Mouse (Mus musculus): Measurements from ENCODE around the gene Setd5. TPM values are rescaled to one million over a fixed set of nuclear protein-coding genes. Genes with fewer than 3 reads are reported as not detected.
A peak's percentile ranks its signal among the peaks of the same experiment; 100 is the strongest.

Gene Setd5
- polyA plus RNA-seq, 1 experiment from 2014 or later, result 58.7 TPM

DNA sequence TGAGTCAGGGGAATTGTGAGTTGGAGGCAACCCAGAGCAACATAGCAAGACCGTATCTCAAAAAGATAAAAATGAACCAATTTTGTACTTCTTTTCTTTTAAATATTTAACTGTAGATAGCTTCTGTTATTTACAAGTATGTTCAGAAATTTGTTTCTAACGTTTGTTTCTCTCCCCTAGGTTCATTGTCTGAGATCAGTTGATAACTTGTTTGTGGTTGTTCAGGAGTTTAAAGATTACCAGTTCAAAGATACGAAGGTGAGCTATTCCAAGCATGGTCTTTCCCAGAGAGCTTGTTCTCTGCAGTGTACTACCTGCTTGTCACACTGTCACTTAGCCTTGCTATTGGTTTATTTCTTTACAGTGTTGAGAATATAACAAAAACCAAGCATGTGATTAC, 28.0 kb upstream of the Setd5 start:
- peaks cover 52% of the 10 kb centered on the region for H3K36me3 ChIP-seq (replicated peaks; ENCODE audit: control insufficient read depth, insufficient read depth)
- H3K9me3 ChIP-seq (ENCODE audit: control insufficient read depth, low read length), result no peaks in the 10 kb centered on the region
- no peak overlapping the region for H3K9ac ChIP-seq
- WGBS, result 91% methylated on average over 3 of the region's 3 CpGs
- no peaks in the 10 kb centered on the region for H3K27me3 ChIP-seq (ENCODE audit: control insufficient read depth, insufficient read depth, low read length)
- no peak overlapping the region for H3K4me2 ChIP-seq (replicated peaks)
- H3K27ac ChIP-seq, result no peak overlapping the region
- no peak overlapping the region for H3K4me3 ChIP-seq (replicated peaks; ENCODE audit: low read length)
- DNase-seq (ENCODE audit: low spot score) (no peak), ATAC-seq (ENCODE audit: low FRiP score) (no peak)
- H3K4me1 ChIP-seq (replicated peaks; ENCODE audit: control insufficient read depth, insufficient read depth, low read length), result peaks cover 24% of the 10 kb centered on the region

DNA sequence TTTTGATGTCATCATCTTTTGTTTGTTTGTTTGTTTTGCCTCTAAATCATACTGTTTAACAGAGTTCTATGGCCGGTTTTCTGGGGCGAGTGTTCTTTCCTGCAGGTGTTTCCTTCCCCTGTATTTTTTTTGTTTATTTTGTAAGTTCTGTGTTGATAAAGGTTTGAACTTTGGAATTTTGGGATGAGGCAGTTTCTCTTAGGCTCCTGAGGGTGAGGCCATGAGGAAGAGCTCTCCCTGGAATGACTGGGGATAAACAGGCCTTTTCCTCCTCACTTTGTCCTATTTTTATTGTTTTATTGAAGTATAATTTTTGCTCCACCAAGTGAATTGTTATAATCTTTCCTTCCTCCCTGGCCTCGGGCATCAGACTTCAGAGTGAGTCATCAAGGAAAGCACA, 24.2 kb upstream of the Setd5 start:
- no peak for DNase-seq (ENCODE audit: low spot score)
- Histone ChIP-seq H3K27me3 (ENCODE audit: control insufficient read depth, insufficient read depth, low read length) (no peaks in the 10 kb centered on the region), H3K4me1 (replicated peaks; ENCODE audit: control insufficient read depth, insufficient read depth, low read length) (0 out of 2 replicates have a peak, but pooled peaks cover 5% of the 10 kb centered on the region), H3K36me3 (replicated peaks; ENCODE audit: control insufficient read depth, insufficient read depth) (peaks cover 89% of the 10 kb centered on the region), H3K4me2 (replicated peaks) (no peak overlapping the region), H3K27ac (no peak overlapping the region), H3K4me3 (replicated peaks; ENCODE audit: low read length) (no peak overlapping the region), H3K9me3 (ENCODE audit: control insufficient read depth, low read length) (no peaks in the 10 kb centered on the region), H3K9ac (no peak overlapping the region)
- no peak for ATAC-seq (ENCODE audit: low FRiP score)
- 89% methylated on average over 3 of the region's 3 CpGs for whole genome bisulfite sequencing

DNA sequence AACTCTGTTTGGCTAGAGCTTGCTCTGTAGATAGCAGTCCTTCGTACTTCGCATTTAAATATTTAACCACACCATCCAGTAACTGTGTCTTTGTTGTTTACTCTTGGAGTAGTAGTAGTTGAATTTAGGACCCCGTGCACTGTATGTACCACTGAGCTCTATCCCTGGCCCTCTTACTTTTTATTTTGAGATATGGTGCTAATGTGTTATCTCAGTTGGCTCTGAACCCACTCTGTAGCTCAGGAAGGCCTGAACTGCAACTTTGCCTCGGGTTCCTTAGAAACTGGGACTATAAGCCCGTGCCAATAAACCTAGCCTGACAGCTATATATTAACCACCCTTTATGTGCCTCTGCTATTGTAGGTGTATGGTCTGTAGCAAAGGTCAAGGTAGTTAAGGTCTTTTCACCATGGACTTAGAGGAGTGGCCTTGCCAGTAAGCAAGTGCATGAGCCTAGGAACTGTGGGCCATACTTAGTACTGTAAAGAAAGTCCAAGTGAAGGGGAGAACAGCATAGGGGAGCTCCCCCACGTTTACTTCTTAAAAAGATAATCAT, 22.5 kb upstream of the Setd5 start:
- Histone ChIP-seq H3K4me3 (replicated peaks; ENCODE audit: low read length) (no peak overlapping the region), H3K27me3 (ENCODE audit: control insufficient read depth, insufficient read depth, low read length) (no peaks in the 10 kb centered on the region), H3K27ac (no peak overlapping the region), H3K9ac (no peak overlapping the region), H3K4me1 (replicated peaks; ENCODE audit: control insufficient read depth, insufficient read depth, low read length) (no peaks in the 10 kb centered on the region), H3K36me3 (replicated peaks; ENCODE audit: control insufficient read depth, insufficient read depth) (peaks cover 86% of the 10 kb centered on the region), H3K4me2 (replicated peaks) (no peak overlapping the region), H3K9me3 (ENCODE audit: control insufficient read depth, low read length) (no peaks in the 10 kb centered on the region)
- WGBS, result 92% methylated on average over 6 of the region's 6 CpGs
- ATAC-seq (ENCODE audit: low FRiP score), result no peak
- no peak for DNase-seq (ENCODE audit: low spot score)

DNA sequence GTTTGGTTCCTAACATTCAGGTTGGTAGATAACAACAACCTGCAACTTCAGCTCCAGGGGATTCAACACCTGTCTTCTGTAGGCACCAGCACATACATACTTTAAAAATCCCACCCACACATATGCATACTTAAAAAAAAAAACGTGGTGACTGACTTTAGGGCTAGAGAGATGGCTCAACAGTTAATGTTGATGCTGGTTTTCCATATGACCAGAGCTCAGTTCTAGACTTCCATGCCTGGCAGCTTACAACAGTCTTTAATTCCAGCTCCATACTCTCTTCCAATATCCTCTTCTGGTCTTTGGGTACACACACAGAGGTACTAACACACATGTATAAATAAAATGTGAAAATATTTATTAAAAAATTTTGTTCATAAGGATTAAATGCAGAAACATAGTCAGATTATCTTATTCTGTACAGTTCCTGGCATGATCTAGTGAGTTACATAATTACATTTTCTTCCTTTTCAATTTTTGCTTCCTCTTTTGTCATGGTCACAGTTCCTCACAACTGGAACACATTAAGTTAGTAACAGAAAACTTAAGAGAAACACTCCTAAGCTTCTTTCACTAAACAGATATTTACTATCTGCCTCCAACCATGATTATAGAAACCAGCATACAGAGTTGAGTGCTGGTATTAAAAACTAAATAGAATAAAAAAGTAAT, 16.1 kb upstream of the Setd5 start:
- DNase-seq (ENCODE audit: low spot score) (no peak), ATAC-seq (ENCODE audit: low FRiP score) (no peak)
- Histone ChIP-seq H3K9ac (no peak overlapping the region), H3K4me2 (replicated peaks) (no peak overlapping the region), H3K4me3 (replicated peaks; ENCODE audit: low read length) (no peak overlapping the region), H3K4me1 (replicated peaks; ENCODE audit: control insufficient read depth, insufficient read depth, low read length) (no peaks in the 10 kb centered on the region), H3K27me3 (ENCODE audit: control insufficient read depth, insufficient read depth, low read length) (no peaks in the 10 kb centered on the region), H3K36me3 (replicated peaks; ENCODE audit: control insufficient read depth, insufficient read depth) (peaks cover 96% of the 10 kb centered on the region), H3K9me3 (ENCODE audit: control insufficient read depth, low read length) (no peaks in the 10 kb centered on the region), H3K27ac (no peak overlapping the region)
- WGBS, result 85% methylated on average over 1 of the region's 1 CpGs

DNA sequence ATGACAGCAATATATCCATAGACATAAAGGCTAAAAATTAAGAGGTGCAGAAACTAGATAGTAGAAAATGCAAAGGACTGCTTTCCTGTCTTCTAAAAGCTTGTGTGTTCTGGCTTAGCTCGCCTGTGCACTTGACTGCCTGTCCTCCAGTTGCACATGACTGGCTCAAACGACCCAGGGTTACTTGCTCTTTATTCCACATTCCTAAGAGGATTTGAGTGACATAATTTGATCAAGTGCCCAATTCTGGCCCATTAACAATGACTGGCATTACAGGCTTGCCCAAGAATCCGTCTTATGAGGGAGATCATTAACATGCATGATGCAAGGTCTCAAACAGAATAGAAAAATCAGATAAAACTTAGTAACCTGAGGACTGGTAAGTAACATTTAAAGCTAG, 14.9 kb upstream of the Setd5 start:
- H3K27me3 ChIP-seq (ENCODE audit: control insufficient read depth, insufficient read depth, low read length), result no peaks in the 10 kb centered on the region
- peaks cover 96% of the 10 kb centered on the region for H3K36me3 ChIP-seq (replicated peaks; ENCODE audit: control insufficient read depth, insufficient read depth)
- H3K4me2 ChIP-seq (replicated peaks), result no peak overlapping the region
- ATAC-seq (ENCODE audit: low FRiP score) (no peak), DNase-seq (ENCODE audit: low spot score) (no peak)
- no peaks in the 10 kb centered on the region for H3K9me3 ChIP-seq (ENCODE audit: control insufficient read depth, low read length)
- H3K27ac ChIP-seq, result no peak overlapping the region
- whole genome bisulfite sequencing, result 68% methylated on average over 3 of the region's 3 CpGs
- no peak overlapping the region for H3K4me3 ChIP-seq (replicated peaks; ENCODE audit: low read length)
- no peak overlapping the region for H3K9ac ChIP-seq
- H3K4me1 ChIP-seq (replicated peaks; ENCODE audit: control insufficient read depth, insufficient read depth, low read length), result no peaks in the 10 kb centered on the region

DNA sequence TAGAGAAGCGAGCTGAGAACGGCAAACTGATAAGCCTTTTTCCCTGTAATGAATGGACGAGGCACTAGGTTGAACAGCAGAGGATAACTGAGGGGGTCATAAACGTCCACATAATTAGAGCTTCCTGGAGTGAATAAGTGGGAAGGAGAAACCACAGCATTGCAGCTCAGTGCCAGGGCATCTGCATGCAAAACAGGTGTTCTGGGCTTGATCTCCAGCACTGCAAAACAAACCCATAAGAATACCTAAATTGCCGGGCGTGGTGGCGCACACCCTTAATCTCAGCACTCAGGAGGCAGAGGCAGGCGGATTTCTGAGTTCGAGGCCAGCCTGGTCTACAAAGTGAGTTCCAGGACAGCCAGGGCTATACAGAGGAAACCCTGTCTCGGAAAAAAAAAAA, 13.8 kb upstream of the Setd5 start:
- Histone ChIP-seq H3K27me3 (ENCODE audit: control insufficient read depth, insufficient read depth, low read length) (no peaks in the 10 kb centered on the region), H3K36me3 (replicated peaks; ENCODE audit: control insufficient read depth, insufficient read depth) (peaks cover 98% of the 10 kb centered on the region), H3K4me3 (replicated peaks; ENCODE audit: low read length) (no peak overlapping the region), H3K9ac (no peak overlapping the region), H3K4me2 (replicated peaks) (no peak overlapping the region), H3K4me1 (replicated peaks; ENCODE audit: control insufficient read depth, insufficient read depth, low read length) (no peaks in the 10 kb centered on the region), H3K27ac (no peak overlapping the region), H3K9me3 (ENCODE audit: control insufficient read depth, low read length) (no peaks in the 10 kb centered on the region)
- ATAC-seq (ENCODE audit: low FRiP score), result no peak
- 93% methylated on average over 10 of the region's 10 CpGs for WGBS
- DNase-seq (ENCODE audit: low spot score), result no peak

DNA sequence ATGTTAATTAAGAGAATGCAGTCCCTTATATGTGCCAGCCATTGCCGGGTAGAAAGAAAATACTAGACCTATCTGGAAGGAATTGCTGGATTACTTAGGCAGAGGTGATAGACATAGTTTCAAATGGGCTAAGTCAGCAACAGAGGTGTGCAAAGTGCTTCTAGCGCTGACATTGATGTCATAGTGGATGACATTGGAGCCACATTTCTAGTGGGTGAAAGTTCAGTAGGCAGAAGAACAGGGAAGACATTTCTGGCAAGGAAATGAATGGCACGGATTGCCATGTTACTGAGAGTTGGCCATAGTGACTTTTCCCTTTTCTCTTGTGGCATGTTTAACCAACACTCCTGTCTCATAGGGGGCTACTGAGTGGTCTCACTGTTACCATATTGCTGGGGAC, 12.0 kb upstream of the Setd5 start:
- Histone ChIP-seq H3K4me1 (replicated peaks; ENCODE audit: control insufficient read depth, insufficient read depth, low read length) (no peaks in the 10 kb centered on the region), H3K4me2 (replicated peaks) (no peak overlapping the region), H3K9me3 (ENCODE audit: control insufficient read depth, low read length) (no peaks in the 10 kb centered on the region), H3K9ac (no peak overlapping the region), H3K27me3 (ENCODE audit: control insufficient read depth, insufficient read depth, low read length) (no peaks in the 10 kb centered on the region), H3K4me3 (replicated peaks; ENCODE audit: low read length) (no peak overlapping the region), H3K27ac (no peak overlapping the region), H3K36me3 (replicated peaks; ENCODE audit: control insufficient read depth, insufficient read depth) (peaks cover 100% of the 10 kb centered on the region)
- ATAC-seq (ENCODE audit: low FRiP score) (no peak), DNase-seq (ENCODE audit: low spot score) (no peak)
- 89% methylated on average over 3 of the region's 3 CpGs for WGBS

DNA sequence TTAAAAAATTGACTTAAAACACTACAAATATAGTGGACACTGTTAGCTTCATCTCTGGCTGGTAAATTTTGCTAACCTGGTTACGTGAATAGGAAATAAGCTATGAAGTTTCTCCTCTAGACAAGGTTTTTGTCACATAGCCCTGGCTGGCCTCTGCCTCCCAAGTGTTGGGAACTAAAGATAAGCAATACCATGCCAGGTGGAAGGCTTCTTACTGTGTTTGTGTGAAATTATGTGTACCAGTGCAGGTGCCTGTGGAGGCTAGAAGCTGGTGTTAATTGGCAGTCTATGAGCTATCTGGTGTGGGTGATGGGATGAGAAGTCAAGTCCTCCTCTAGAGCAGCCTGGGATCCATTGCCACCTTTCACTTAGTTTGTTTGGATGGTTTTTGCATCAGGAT, 8.0 kb upstream of the Setd5 start:
- no peak for ATAC-seq (ENCODE audit: low FRiP score)
- peaks cover 67% of the 10 kb centered on the region for H3K36me3 ChIP-seq (replicated peaks; ENCODE audit: control insufficient read depth, insufficient read depth)
- DNase-seq (ENCODE audit: low spot score), result no peak
- no peaks in the 10 kb centered on the region for H3K27me3 ChIP-seq (ENCODE audit: control insufficient read depth, insufficient read depth, low read length)
- 0 out of 2 replicates have a peak, but pooled peaks cover 3% of the 10 kb centered on the region for H3K4me1 ChIP-seq (replicated peaks; ENCODE audit: control insufficient read depth, insufficient read depth, low read length)
- no peak overlapping the region for H3K4me3 ChIP-seq (replicated peaks; ENCODE audit: low read length)
- no peak overlapping the region for H3K4me2 ChIP-seq (replicated peaks)
- WGBS, result 96% methylated on average over 1 of the region's 1 CpGs
- H3K9ac ChIP-seq, result no peak overlapping the region
- no peaks in the 10 kb centered on the region for H3K9me3 ChIP-seq (ENCODE audit: control insufficient read depth, low read length)
- no peak overlapping the region for H3K27ac ChIP-seq

DNA sequence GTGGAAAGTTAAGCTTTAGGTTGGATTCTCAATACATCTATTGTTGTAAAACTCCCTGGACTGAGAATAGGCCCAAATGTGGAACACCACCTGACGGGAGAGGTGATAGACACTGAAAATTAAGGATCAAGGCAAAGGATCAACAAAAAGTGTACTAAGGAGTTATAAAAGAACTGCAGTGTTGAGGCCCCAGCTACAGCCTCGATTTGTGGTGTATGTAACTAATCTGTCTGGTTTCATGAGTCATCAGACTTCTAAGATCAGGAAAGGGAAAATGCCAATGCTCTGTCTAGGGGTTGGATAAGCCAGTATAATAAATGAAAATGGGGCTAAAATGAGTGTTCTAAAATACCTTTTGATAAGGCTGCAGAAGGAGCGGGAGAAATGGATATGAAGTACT, 1.9 kb upstream of the Setd5 start:
- H3K9me3 ChIP-seq (ENCODE audit: control insufficient read depth, low read length), result no peaks in the 10 kb centered on the region
- no peaks in the 10 kb centered on the region for H3K27me3 ChIP-seq (ENCODE audit: control insufficient read depth, insufficient read depth, low read length)
- H3K4me2 ChIP-seq (replicated peaks), result peak overlapping the region; percentile 66
- ATAC-seq (ENCODE audit: low FRiP score) (no peak), DNase-seq (ENCODE audit: low spot score) (no peak)
- WGBS, result 36% methylated on average over 3 of the region's 3 CpGs
- H3K9ac ChIP-seq, result peak overlapping the region; percentile 57
- H3K27ac ChIP-seq, result peak overlapping the region; percentile 99; the same call in 1 of the 2 replicates
- peak overlapping the region; percentile 75 for H3K4me3 ChIP-seq (replicated peaks; ENCODE audit: low read length)
- peaks cover 37% of the 10 kb centered on the region for H3K4me1 ChIP-seq (replicated peaks; ENCODE audit: control insufficient read depth, insufficient read depth, low read length)
- H3K36me3 ChIP-seq (replicated peaks; ENCODE audit: control insufficient read depth, insufficient read depth), result peaks cover 6% of the 10 kb centered on the region; the same call in 1 of the 2 replicates
